Mouse (Mus musculus): ENCODE results near the gene Brwd3.

GRCm38 (mm10) chrX:108797268-108797667 lies 36.9 kb downstream of the Brwd3 start:
- TF ChIP-seq CTCF (IDR thresholded peaks at IDR 0.05; ENCODE audit: borderline replicate concordance, extremely low read depth, insufficient read depth, insufficient read length) (no peak), POLR2A (IDR thresholded peaks at IDR 0.05; ENCODE audit: borderline replicate concordance, extremely low read depth, insufficient read depth, insufficient read length, poor library complexity, severe bottlenecking) (no peak)
